Mouse (Mus musculus) limb, embryonic 14.5 days (tissue): ENCODE measurements around the gene Phf5a. TPM values are rescaled to one million over a fixed set of nuclear protein-coding genes. Genes with fewer than 3 reads are reported as not detected.
A peak's percentile ranks its signal among the peaks of the same experiment; 100 is the strongest.

Experiments used
- ATAC-seq: fragments of 200-750 bp; cut with Nextera tagmentation; 2 replicates; pipeline ENCODE4 v1.8.0; 2017; ENCODE audit warnings: low read depth, moderate number of reproducible peaks, moderate TSS enrichment; ENCODE audit not compliant: low FRiP score
- DNase-seq: peaks from one replicate; pipeline ENCODE4 v3.0.0-alpha.2; 2015; ENCODE audit warnings: low spot score
- H3K27ac ChIP-seq: fragments of 300-500 bp; sonication (generic); replicated peaks from 2 replicates; pipeline ENCODE4 v1.5.1; 2014; ENCODE audit warnings: low read depth, mild to moderate bottlenecking, low read length, moderate library complexity, mixed read lengths
- H3K27me3 ChIP-seq: fragments of 300-500 bp; sonication (generic); 2 replicates; pipeline ENCODE4 v1.6.1; 2014; ENCODE audit warnings: low read length, mixed read lengths; ENCODE audit not compliant: control insufficient read depth, insufficient read depth
- H3K36me3 ChIP-seq: fragments of 300-500 bp; sonication (generic); 2 replicates; pipeline ENCODE4 v1.6.1; 2014; ENCODE audit warnings: mild to moderate bottlenecking, low read length, moderate library complexity, mixed read lengths; ENCODE audit not compliant: control insufficient read depth, insufficient read depth
- H3K4me1 ChIP-seq: fragments of 300-500 bp; sonication (generic); 2 replicates; pipeline ENCODE4 v1.6.1; 2014; ENCODE audit warnings: antibody characterized with exemption, low read length, mixed read lengths; ENCODE audit not compliant: control insufficient read depth, insufficient read depth
- H3K4me2 ChIP-seq: fragments of 300-500 bp; sonication (generic); replicated peaks from 2 replicates; pipeline ENCODE4 v1.6.1; 2014; ENCODE audit warnings: low read depth, mild to moderate bottlenecking, low read length, moderate library complexity; ENCODE audit not compliant: severe bottlenecking
- H3K4me3 ChIP-seq: fragments of 300-500 bp; sonication (generic); replicated peaks from 2 replicates; pipeline ENCODE4 v1.5.1; 2014; ENCODE audit warnings: low read length
- H3K9ac ChIP-seq: fragments of 300-500 bp; sonication (generic); 2 replicates; pipeline ENCODE4 v1.6.1; 2014; ENCODE audit warnings: mild to moderate bottlenecking, low read depth, low read length, moderate library complexity; ENCODE audit not compliant: severe bottlenecking
- H3K9me3 ChIP-seq: fragments of 300-500 bp; sonication (generic); 2 replicates; pipeline ENCODE4 v1.6.1; 2016; ENCODE audit warnings: low read length; ENCODE audit not compliant: control insufficient read depth
- POLR2A ChIP-seq: fragments of 200-500 bp; IDR thresholded peaks from 2 replicates; pipeline ENCODE4 v1.8.0; 2012; ENCODE audit warnings: inconsistent platforms, mild to moderate bottlenecking, moderate library complexity, borderline replicate concordance; ENCODE audit not compliant: insufficient read depth, insufficient read length; ENCODE audit errors: extremely low read depth
- WGBS: fragments of 180-500 bp; shearing (Covaris S2); extraction: QIAGEN DNeasy Blood & Tissue Kit; methylation state at CpG from one replicate; pipeline ENCODE4 v1.1.7; 2014; 5-methylcytosine and 5-hydroxymethylcytosine counted together
- polyA plus RNA-seq, 2 experiments: library from polyadenylated mRNA; depleted of rRNA in 1 of 2; stranded (reverse) in 1 of 2; unstranded in 1 of 2; fragments of >200 nt; fragmentation: Nextera tagmentation in 1 of 2; extraction: Ambion mirVana in 1 of 2; gene quantifications; 2 replicates each; pipeline versions ENCODE4 v1.2.1 to v1.2.3; 2012 to 2014

Phf5a gene
- polyA plus RNA-seq, 2 experiments = 96.8 to 163 TPM

GRCm38 (mm10) chr15:81857724-81858116 lies 14.0 kb downstream of the Phf5a start:
- DNase-seq = peak; percentile 9
- ATAC-seq = no peak

GRCm38 (mm10) chr15:81856938-81857723 lies 14.6 kb downstream of the Phf5a start:
- no peaks in the 10 kb centered on the region for H3K9me3 ChIP-seq
- H3K4me1 ChIP-seq = peaks cover 6% of the 10 kb centered on the region; the same call in 1 of the 2 replicates
- H3K4me3 ChIP-seq = peak overlapping the region; percentile 95
- TF ChIP-seq POLR2A = no peak
- no peaks in the 10 kb centered on the region for H3K27me3 ChIP-seq
- DNase-seq (peak; percentile 15), ATAC-seq (no peak)
- peaks cover 19% of the 10 kb centered on the region for H3K36me3 ChIP-seq
- H3K4me2 ChIP-seq = peak overlapping the region; percentile 95
- under 1% methylated on average over 14 of the region's 14 CpGs for WGBS
- peak overlapping the region; percentile 82 for H3K9ac ChIP-seq
- H3K27ac ChIP-seq = peak overlapping the region; percentile 95; the same call in 1 of the 2 replicates

More at GRCm38 (mm10) chr15:81857724-81858116, 14.0 kb downstream of the Phf5a start:
- H3K4me2 ChIP-seq = peak overlapping the region; percentile 95
- H3K4me3 ChIP-seq = peak overlapping the region; percentile 95
- no peak for TF ChIP-seq POLR2A
- no peaks in the 10 kb centered on the region for H3K9me3 ChIP-seq
- peaks cover 6% of the 10 kb centered on the region; the same call in 1 of the 2 replicates for H3K4me1 ChIP-seq
- H3K27me3 ChIP-seq = no peaks in the 10 kb centered on the region
- WGBS = 0% methylated on average over 27 of the region's 33 CpGs
- peaks cover 13% of the 10 kb centered on the region for H3K36me3 ChIP-seq
- peak overlapping the region; percentile 82 for H3K9ac ChIP-seq
- peak overlapping the region; percentile 95 for H3K27ac ChIP-seq

- H3K9me3 ChIP-seq = no peaks in the 10 kb centered on the region
- ATAC-seq = peak; percentile 80
- H3K36me3 ChIP-seq = peaks cover 26% of the 10 kb centered on the region
- H3K4me3 ChIP-seq = peak overlapping the region; percentile 95
- 2% methylated on average over 28 of the region's 28 CpGs for WGBS
- peak overlapping the region; percentile 95 for H3K4me2 ChIP-seq
- H3K4me1 ChIP-seq = peaks cover 6% of the 10 kb centered on the region; the same call in 1 of the 2 replicates
- no peaks in the 10 kb centered on the region for H3K27me3 ChIP-seq
- H3K27ac ChIP-seq = 0 out of 2 replicates have a peak overlapping the region, but pooled peaks have one; percentile 95
- DNase-seq = peak; percentile 93
- no peak for TF ChIP-seq POLR2A
- peak overlapping the region; percentile 82 for H3K9ac ChIP-seq
Observed at GRCm38 (mm10) chr15:81856030-81856790, 15.5 kb downstream of the Phf5a start.

GRCm38 (mm10) chr15:81853081-81853480 lies 18.6 kb downstream of the Phf5a start:
- no peak for TF ChIP-seq POLR2A
- peaks cover 6% of the 10 kb centered on the region; the same call in 1 of the 2 replicates for H3K4me1 ChIP-seq
- ATAC-seq = no peak

GRCm38 (mm10) chr15:81852411-81853000 lies 19.2 kb downstream of the Phf5a start:
- no peak for ATAC-seq

More at GRCm38 (mm10) chr15:81853081-81853480, 18.6 kb downstream of the Phf5a start:
- peaks cover 54% of the 10 kb centered on the region for H3K36me3 ChIP-seq
- no peaks in the 10 kb centered on the region for H3K27me3 ChIP-seq
- no peak overlapping the region for H3K9ac ChIP-seq
- H3K4me3 ChIP-seq = no peak overlapping the region
- WGBS = 86% methylated on average over 7 of the region's 7 CpGs
- no peaks in the 10 kb centered on the region for H3K9me3 ChIP-seq
- no peak overlapping the region for H3K27ac ChIP-seq
- DNase-seq = no peak
- H3K4me2 ChIP-seq = no peak overlapping the region

More at GRCm38 (mm10) chr15:81852411-81853000, 19.2 kb downstream of the Phf5a start:
- Histone ChIP-seq H3K27ac (no peak overlapping the region), H3K9me3 (no peaks in the 10 kb centered on the region), H3K4me2 (no peak overlapping the region), H3K36me3 (peaks cover 59% of the 10 kb centered on the region), H3K4me3 (no peak overlapping the region), H3K9ac (no peak overlapping the region), H3K4me1 (peaks cover 6% of the 10 kb centered on the region; the same call in 1 of the 2 replicates), H3K27me3 (no peaks in the 10 kb centered on the region)
- 93% methylated on average over 9 of the region's 9 CpGs for WGBS
- DNase-seq = no peak
- TF ChIP-seq POLR2A = no peak
